Mouse (Mus musculus) lung, embryonic 16.5 days (tissue): Measurements from ENCODE around the gene Hpdl. TPM values are rescaled to one million over a fixed set of nuclear protein-coding genes. Genes with fewer than 3 reads are reported as not detected.

ENCODE experiments used
- ATAC-seq: fragments of 200-750 bp; cut with Nextera tagmentation; 2 replicates; pipeline ENCODE4 v1.8.0; 2017; ENCODE audit warnings: low read depth, mild to moderate bottlenecking, moderate library complexity
- H3K27ac ChIP-seq: fragments of 300-500 bp; sonication (generic); 2 replicates; pipeline ENCODE4 v1.5.1; 2014; ENCODE audit warnings: mild to moderate bottlenecking, control low read depth, low read length
- H3K27me3 ChIP-seq: fragments of 300-500 bp; sonication (generic); 2 replicates; pipeline ENCODE4 v1.6.1; 2014; ENCODE audit warnings: low read depth, low read length, mixed read lengths; ENCODE audit not compliant: control insufficient read depth, insufficient read depth
- H3K36me3 ChIP-seq: fragments of 300-500 bp; sonication (generic); 2 replicates; pipeline ENCODE4 v1.6.1; 2014; ENCODE audit warnings: low read length; ENCODE audit not compliant: control insufficient read depth, insufficient read depth
- H3K4me1 ChIP-seq: fragments of 300-500 bp; sonication (generic); replicated peaks from 2 replicates; pipeline ENCODE4 v1.6.1; 2014; ENCODE audit warnings: low read length, mixed read lengths; ENCODE audit not compliant: control insufficient read depth, insufficient read depth
- H3K4me2 ChIP-seq: fragments of 300-500 bp; sonication (generic); 2 replicates; pipeline ENCODE4 v1.6.1; 2014; ENCODE audit warnings: low read depth, low read length, control low read depth
- H3K4me3 ChIP-seq: fragments of 300-500 bp; sonication (generic); 2 replicates; pipeline ENCODE4 v1.5.1; 2014; ENCODE audit warnings: mild to moderate bottlenecking, low read length, control low read depth
- H3K9ac ChIP-seq: fragments of 300-500 bp; sonication (generic); 2 replicates; pipeline ENCODE4 v1.6.1; 2014; ENCODE audit warnings: low read length, control low read depth
- H3K9me3 ChIP-seq: fragments of 300-500 bp; sonication (generic); 2 replicates; pipeline ENCODE4 v1.6.1; 2016; ENCODE audit warnings: low read length; ENCODE audit not compliant: control insufficient read depth
- WGBS: fragments of 180-500 bp; shearing (Covaris S2); extraction: QIAGEN DNeasy Blood & Tissue Kit; methylation state at CpG from one replicate; pipeline ENCODE4 v1.1.7; 2014; 5-methylcytosine and 5-hydroxymethylcytosine counted together
- polyA plus RNA-seq: library from polyadenylated mRNA; unstranded; fragments of >200 nt; fragmentation: Nextera tagmentation; extraction: Ambion mirVana; gene quantifications from 2 replicates; pipeline ENCODE4 v1.2.1, GENCODE M21; 2015

Hpdl gene
- polyA plus RNA-seq, 1 experiment from 2014 or later = 0.40 TPM

DNA sequence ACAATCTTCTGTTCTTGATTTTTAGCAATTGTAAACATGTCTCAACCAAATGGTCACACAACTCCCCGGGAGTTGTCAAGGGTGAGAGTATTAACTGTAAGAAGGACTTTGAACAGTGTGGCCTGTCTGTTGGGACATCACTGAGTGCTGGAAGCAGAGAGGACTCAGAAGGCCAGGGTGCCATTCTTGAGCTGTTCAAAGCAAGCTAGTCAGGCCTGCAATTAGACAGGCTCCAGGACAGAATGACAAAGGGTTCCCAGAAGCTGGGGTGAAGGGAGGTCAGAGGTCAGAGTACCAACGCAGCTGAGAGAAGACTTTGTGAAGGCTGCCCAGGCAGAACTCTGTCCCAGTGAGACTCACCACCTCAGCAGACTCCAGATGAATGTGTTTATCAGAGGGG lies 17.5 kb upstream of the Hpdl start:
- Histone ChIP-seq H3K27me3 (peaks cover 8% of the 10 kb centered on the region; the same call in 1 of the 2 replicates), H3K4me1 (no peaks in the 10 kb centered on the region)
- 37% methylated on average over 2 of the region's 2 CpGs for WGBS

DNA sequence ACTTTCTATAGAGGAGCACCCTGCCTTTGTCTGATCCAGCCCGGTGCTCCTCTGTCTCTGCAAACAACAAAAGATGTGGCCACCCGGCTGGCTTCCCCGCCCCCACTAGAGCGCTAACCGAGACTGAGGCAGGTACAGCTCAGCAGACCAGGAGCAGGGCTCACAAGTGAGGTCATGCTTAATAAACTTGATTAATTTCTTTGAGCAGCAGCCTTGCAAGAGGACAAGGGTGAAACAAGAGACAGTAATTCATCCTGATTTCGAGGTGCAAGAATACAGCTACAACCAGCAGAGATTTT lies 8.5 kb upstream of the Hpdl start:
- H3K9me3 ChIP-seq = no peaks in the 10 kb centered on the region
- H3K4me2 ChIP-seq = no peak overlapping the region
- no peak overlapping the region for H3K9ac ChIP-seq
- WGBS = 33% methylated on average over 6 of the region's 6 CpGs
- no peak overlapping the region for H3K4me3 ChIP-seq
- H3K36me3 ChIP-seq = no peaks in the 10 kb centered on the region
- no peak overlapping the region for H3K27ac ChIP-seq
- peaks cover 5% of the 10 kb centered on the region for H3K4me1 ChIP-seq
- ATAC-seq = no peak
- no peaks in the 10 kb centered on the region for H3K27me3 ChIP-seq

More for the DNA sequence above, 17.5 kb upstream of the Hpdl start:
- Histone ChIP-seq H3K27ac (no peak overlapping the region), H3K36me3 (no peaks in the 10 kb centered on the region), H3K4me2 (no peak overlapping the region), H3K9ac (no peak overlapping the region), H3K4me3 (no peak overlapping the region), H3K9me3 (no peaks in the 10 kb centered on the region)
- ATAC-seq = no peak

DNA sequence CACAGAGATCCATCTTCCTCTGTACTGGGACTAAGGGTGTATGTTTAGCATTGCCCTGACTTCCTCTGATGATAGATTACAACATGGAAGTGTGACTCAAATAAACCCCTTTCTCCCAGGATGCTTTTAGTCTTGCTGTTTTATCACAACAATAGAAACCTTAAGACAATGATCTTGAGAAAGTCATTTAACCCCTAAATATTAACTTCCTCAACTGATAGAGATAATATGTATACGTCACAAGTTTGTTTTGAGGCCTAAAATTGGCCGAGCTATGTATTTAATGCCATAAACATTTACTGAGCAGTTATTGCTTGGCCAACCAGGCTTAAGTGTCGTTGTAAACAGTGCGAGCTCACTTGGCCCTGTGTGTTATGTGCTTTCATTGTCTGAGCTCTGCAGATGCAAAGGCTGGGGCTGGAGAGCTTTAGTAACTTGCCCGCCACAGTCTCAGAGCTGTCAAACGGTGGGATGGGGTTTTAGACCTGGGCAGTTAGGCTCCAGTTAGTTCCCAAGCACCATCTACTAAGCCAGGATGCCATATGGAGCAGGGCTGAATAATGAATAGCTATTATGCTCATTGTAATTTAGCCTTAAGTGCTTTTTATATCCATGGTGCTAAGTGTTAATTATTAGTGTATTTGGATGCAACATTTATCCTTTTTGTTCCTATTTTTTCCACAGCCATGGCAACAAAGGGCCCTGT lies 8.0 kb upstream of the Hpdl start:
- peaks cover 6% of the 10 kb centered on the region for H3K4me1 ChIP-seq
- no peaks in the 10 kb centered on the region for H3K27me3 ChIP-seq
- H3K36me3 ChIP-seq = no peaks in the 10 kb centered on the region
- no peaks in the 10 kb centered on the region for H3K9me3 ChIP-seq
- ATAC-seq = no peak
- H3K4me3 ChIP-seq = no peak overlapping the region
- no peak overlapping the region for H3K9ac ChIP-seq
- H3K27ac ChIP-seq = no peak overlapping the region
- no peak overlapping the region for H3K4me2 ChIP-seq
- 42% methylated on average over 6 of the region's 6 CpGs for WGBS

DNA sequence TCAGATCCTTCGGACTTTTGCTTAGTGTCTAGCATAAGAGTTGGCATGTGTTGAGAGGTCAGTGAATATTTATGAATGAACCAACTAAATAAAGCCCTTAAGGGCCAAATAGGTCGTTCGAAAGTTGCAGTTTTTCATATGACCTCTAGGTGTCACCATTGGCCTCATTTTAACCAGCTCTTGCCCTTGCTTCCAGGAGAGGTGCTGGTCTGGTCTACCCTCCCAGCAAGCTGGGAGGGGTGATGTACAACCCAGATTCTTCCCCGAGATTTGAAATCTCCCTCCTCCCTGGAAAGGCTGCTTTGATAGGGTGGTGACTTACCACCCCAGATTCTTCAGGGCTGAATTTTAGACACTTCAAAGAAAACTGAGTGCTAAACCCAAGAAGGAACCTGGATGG lies 6.3 kb upstream of the Hpdl start:
- H3K27ac ChIP-seq = no peak overlapping the region
- no peak overlapping the region for H3K4me3 ChIP-seq
- no peaks in the 10 kb centered on the region for H3K27me3 ChIP-seq
- peak; percentile 47 for ATAC-seq
- no peak overlapping the region for H3K9ac ChIP-seq
- WGBS = under 1% methylated on average over 4 of the region's 4 CpGs
- no peak overlapping the region for H3K4me2 ChIP-seq
- H3K36me3 ChIP-seq = no peaks in the 10 kb centered on the region
- H3K4me1 ChIP-seq = peaks cover 9% of the 10 kb centered on the region
- H3K9me3 ChIP-seq = no peaks in the 10 kb centered on the region

DNA sequence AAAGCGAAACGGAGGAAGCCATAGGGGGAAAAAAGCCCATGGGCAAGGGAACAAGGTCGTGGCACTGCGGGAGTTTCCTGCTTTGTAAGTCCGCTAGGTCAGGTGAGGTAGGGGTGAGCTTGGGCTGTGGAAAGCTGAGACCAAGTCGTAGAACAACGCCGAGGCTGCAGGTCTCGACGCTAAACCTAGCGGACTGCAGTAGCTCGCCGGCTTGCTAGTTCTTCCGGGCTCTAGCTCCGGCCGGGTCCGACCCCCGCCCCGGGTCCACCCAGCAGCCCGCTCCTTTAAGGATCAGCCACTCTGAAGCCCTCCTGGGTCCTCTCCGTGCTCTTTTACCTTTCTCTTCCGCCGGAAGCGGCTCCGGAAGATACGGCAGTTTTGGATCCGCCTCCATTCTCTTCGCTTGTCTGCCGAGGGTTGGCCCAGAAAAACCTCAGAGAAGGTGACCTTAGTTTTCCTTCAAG lies 3.1 kb upstream of the Hpdl start:
- WGBS = 1% methylated on average over 29 of the region's 29 CpGs
- Histone ChIP-seq H3K4me2 (peak overlapping the region; percentile 90), H3K9me3 (no peaks in the 10 kb centered on the region), H3K9ac (peak overlapping the region; percentile 87), H3K36me3 (no peaks in the 10 kb centered on the region), H3K27me3 (peaks cover 12% of the 10 kb centered on the region), H3K4me1 (peaks cover 13% of the 10 kb centered on the region), H3K4me3 (peak overlapping the region; percentile 74), H3K27ac (peak overlapping the region; percentile 52)
- peak; percentile 24 for ATAC-seq

DNA sequence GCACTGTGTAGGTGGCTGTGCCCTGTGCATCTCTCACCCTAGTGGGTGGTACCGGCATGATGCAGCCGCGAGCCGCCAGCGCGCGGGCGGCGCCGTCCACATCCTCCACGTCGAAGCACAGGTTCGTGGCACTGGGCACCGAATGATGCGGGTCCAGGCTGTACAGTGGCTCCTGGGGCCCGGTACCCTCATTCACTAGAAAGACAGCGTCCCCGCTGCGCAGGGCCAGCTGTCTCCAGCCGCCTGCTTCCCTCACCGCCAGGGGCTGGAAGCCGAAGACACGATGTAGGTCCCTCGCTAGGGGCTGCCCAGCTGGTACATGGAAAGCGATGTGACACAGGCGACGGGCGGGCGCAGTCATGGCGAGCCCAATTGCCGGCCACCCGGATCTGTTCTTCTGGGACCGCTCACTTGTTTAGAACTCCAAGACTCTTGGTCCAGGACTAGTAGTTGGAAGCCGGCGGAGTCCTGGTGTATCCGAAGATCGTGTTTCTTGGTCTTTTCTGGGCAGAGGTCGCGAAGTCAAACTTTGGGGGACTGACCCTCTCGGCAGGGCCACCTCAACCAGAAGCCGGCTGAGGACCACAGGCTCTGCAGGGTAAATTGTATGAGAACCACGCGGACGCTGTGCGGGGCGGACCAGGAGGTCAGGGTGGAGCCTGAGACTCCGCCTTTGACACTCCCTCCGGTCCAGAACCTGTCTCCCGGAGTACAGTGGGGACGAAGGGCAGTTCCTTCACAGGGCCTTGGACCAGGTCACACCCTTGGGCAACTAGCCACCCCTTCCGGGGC lies 409 bp downstream of the Hpdl start:
- H3K9ac ChIP-seq = peak overlapping the region; percentile 63
- under 1% methylated on average over 51 of the region's 51 CpGs for WGBS

DNA sequence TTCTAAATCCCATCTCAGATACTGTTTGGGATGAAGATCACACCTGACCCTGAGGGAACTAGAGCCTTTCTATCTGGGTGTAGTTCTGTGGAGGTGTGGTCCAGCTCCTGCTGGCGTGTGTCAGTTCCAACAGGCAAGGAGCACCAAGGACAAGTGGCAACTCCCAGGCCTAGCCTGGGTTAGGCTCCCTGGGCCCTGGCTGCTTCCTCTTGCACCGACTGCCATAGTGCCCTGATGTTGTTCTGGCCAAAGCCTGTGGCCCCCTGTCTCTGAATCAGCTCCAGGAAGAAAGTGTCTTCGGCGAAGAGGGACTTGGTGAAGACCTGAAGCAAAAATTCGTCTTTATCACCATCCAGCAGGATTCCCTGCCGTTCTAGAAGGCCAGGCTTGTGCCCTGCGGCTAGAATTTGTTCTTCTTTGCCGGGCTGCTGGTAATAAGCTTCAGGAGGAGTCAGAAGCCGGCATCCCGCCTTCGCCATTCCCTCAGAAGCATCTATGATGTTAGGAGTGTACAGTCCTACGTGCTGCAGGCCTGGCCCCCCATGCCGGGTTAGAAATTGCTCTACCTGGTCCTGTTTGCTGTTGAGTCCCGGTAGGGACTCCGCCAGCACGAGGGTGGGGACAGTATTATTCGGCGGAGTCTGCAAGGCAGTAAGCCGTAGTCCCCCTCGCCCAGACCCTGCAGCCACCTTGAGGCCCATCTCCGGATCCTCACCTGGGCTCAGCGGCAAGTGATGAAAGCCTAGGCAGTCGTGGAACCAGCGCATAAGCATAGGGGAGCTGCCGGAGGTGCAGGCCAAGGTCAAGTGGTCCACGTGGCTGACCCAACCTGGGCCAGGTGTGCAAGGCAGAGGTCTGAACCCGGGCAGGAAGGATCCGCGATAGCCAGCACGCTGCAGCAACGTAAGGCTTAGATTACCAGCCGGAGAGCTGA lies 1.3 kb downstream of the Hpdl start:
- peaks cover 5% of the 10 kb centered on the region; the same call in 1 of the 2 replicates for H3K36me3 ChIP-seq
- H3K27me3 ChIP-seq = peaks cover 12% of the 10 kb centered on the region
- WGBS = 25% methylated on average over 32 of the region's 32 CpGs
- H3K9ac ChIP-seq = peak overlapping the region; percentile 63; the same call in 1 of the 2 replicates
- peaks cover 10% of the 10 kb centered on the region for H3K4me1 ChIP-seq
- H3K4me3 ChIP-seq = peak overlapping the region; percentile 63
- H3K27ac ChIP-seq = no peak overlapping the region
- peak overlapping the region; percentile 97 for H3K4me2 ChIP-seq
- ATAC-seq = no peak
- H3K9me3 ChIP-seq = no peaks in the 10 kb centered on the region

More for the DNA sequence above, 409 bp downstream of the Hpdl start:
- H3K4me3 ChIP-seq = peak overlapping the region; percentile 63
- peaks cover 13% of the 10 kb centered on the region for H3K4me1 ChIP-seq
- H3K4me2 ChIP-seq = peak overlapping the region; percentile 97
- H3K9me3 ChIP-seq = no peaks in the 10 kb centered on the region
- H3K36me3 ChIP-seq = peaks cover 5% of the 10 kb centered on the region; the same call in 1 of the 2 replicates
- peaks cover 12% of the 10 kb centered on the region for H3K27me3 ChIP-seq
- H3K27ac ChIP-seq = no peak overlapping the region
- ATAC-seq = peak; percentile 86

DNA sequence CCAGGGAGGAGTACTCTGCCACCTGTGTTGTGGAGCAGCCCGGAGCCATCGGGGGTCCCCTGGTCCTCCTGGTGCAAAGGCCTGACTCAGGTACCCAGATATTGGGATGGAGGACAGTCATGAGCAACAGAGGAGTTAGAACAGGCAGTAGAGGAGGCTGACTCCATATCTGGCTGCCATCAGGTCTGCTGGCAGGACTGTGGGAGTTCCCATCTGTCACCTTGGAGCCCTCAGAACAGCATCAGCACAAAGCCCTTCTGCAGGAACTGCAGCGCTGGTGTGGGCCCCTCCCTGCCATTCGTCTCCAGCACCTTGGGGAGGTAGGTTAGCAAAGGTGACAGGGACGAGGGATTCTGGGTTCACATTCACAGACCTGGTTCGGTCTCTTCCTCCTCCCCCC lies 4.0 kb downstream of the Hpdl start:
- 84% methylated on average over 6 of the region's 6 CpGs for WGBS
- Histone ChIP-seq H3K27ac (no peak overlapping the region), H3K27me3 (peaks cover 12% of the 10 kb centered on the region), H3K4me1 (peaks cover 4% of the 10 kb centered on the region; the same call in 1 of the 2 replicates), H3K36me3 (peaks cover 5% of the 10 kb centered on the region; the same call in 1 of the 2 replicates), H3K9ac (no peak overlapping the region), H3K4me3 (no peak overlapping the region), H3K4me2 (no peak overlapping the region), H3K9me3 (no peaks in the 10 kb centered on the region)
- ATAC-seq = no peak
